Mouse (Mus musculus) layer of hippocampus, adult 9-11 months (tissue): ENCODE data around the gene Htr2b.
A peak's percentile ranks its signal among the peaks of the same experiment; 100 is the strongest.

Experiments used
- DNase-seq: peaks from one replicate; pipeline ENCODE4 v3.0.0; 2022

The Htr2b gene

DNA sequence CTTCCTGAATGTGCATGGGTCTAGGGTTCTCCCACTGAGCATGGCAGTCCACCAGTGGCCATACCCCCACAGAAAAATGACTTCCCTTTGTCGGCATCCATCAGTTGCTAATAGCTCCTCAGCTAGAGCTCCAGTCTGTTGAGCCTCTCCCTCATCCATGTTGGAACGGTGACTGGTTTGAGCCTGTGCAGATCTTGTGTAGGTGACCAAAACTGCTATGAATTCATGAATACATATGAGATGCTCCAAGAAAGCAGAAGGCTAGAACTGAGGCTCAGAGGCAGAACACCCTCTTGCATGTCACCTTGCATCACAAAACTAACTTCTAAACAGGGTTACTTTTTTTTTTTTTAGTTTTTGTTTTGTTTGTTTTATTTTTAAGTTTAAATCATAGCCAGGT is 35.2 kb downstream of the Htr2b start:
- no peak for DNase-seq

DNA sequence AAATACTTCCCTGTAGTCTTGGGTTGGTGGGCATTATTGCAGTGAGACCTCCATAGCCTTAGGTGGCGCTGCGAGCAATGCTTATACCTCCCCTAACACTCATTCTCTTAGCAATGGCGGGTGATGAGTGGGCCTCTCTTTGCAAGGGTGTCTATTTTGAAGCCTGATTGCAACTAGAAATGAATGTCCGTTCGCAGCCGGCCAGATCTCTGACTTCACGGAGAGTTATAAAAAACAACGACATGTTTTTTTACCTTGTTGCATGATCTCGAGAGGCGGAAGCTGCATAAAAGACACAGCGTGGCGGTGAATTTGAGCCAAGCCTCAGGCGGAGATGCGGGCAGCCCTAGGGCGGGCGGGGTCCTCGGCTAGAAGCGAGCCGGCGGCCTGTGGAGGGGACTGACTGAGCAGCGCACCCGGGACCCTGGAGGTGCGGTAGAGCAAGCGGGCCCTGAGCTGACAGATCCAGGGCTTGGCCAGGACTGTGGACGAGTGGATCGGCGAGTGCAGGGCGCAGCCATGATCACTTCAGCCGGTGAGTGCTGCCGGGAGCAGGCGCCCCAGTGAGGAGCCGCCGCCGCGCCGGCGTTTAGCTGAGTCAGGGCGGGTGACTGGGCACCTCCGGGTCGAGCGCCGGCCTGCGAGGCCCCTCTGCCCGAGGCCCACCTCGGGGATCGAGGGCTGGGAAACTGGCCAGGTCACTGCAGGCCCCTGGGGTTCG is 47.3 kb downstream of the Htr2b start, which contains the start of gene Psmd1:
Gene Psmd1 (plus strand): TSS at position 117 of the 721 bp plus-strand sequence.
- DNase-seq: peak; percentile 90

DNA sequence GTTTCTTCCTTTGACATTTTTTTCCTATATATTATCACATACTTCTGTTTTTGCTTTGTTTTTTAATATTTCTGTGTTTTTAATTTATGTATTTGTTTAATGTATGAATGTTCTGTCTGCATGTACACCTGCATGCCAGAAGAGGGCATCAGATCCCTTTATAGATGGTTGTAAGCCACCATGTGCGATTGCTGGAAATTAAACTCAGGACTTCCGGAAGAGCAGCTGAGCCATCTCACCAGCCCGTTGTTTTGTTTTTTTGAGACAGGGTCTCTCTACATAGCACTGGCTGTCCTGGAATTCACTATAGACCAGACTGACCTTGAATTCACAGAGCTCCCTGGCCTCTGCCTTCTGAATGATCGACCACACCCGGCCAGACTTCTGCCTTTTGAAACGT is 49.2 kb downstream of the Htr2b start:
- DNase-seq: no peak

DNA sequence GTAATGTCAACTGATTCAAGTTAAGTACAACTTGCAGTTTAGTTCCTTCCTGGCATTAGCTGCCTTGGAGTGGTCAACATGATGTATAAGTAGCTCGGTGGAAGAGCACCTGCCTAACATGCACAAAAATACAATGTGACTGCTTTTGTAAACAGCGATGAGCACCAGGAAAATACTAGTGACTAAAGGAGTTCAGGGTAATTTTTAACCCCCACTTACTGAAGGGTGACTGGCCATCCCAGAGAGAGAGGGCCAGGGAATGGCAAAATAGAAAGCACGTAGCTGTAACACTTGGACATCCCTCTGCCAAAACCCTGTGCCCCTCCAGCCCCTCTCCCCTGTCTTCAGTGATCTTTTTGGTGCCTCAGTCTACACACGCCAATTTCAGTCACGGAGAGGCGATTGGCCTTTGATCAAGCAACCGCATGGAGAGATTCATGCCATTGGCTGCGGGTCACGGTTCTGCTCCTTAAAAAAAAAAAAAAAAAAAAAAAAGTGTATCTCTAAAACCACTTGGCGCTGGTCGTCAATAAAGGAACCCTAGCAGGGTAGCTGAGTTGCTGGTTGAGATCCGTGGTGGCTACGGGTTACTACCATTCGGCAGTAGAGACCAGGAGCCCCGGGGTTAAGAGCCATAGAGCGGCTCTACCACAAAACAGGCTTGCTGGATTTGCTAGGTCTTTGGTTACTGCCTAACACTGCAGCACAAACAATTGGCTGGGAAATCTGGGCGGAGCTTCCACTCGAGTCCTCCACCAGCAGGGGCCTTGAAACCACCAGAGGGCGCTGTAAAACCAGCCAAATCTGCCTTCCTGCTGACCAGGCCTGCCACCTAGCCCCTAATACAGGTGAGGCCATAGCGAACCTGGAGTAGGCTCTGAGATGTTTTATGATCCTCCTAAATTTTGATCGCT is 52.7 kb downstream of the Htr2b start:
- peak; percentile 94 for DNase-seq

- no peak for DNase-seq
Measured at GRCm38 (mm10) chr1:86056284-86056683, 55.5 kb downstream of the Htr2b start.

- no peak for DNase-seq
Measured at GRCm38 (mm10) chr1:86054943-86055342, 56.8 kb downstream of the Htr2b start.

DNA sequence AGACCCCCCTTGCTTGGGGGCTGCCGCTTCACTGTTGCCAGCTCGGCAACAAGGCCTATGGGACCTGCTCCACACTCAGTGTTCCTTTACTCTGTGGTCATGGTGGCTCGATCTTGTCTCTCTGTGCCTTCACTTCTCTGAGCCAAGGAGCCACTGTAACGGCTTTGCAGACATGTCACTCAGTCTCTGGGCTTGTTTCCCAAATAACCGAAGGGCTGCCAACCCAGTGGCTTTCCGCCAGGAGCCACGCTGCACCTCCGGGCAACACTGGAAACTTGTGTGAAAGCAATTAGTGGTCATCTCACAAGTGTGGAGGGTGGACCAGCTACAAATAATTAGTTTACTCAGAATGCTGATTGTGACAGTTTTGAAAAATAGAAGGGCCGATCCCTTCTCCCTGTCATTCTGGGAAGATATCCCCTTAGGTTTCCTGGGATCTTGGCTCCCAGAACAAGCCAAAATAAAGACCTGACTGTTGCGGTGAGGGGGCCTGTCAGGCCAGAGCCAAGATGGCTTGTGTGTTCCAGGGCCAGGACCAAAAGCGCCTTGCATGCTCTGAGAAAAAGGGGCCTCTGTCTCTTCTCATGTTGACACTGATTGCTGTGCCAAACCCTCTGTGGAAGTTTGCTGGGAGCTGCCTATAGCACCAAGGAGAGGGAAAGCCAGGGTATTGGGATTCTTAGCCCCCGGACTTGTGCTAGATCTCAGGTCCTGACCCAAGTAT is 58.4 kb downstream of the Htr2b start:
- DNase-seq: peak; percentile 77
